Mouse (Mus musculus) effector memory CD4-positive, alpha-beta T cell, adult 5 months (primary cell): ENCODE results near the gene Spin2e. TPM values are rescaled to one million over a fixed set of nuclear protein-coding genes. Genes with fewer than 3 reads are reported as not detected.

Source experiments
- polyA plus RNA-seq: library from polyadenylated mRNA; unstranded; fragments of 100-300 nt; shearing (Covaris generic); gene quantifications from one replicate; pipeline ENCODE4 v1.2.1, GENCODE M21; 2017

Spin2e gene
- polyA plus RNA-seq = not detected

DNA sequence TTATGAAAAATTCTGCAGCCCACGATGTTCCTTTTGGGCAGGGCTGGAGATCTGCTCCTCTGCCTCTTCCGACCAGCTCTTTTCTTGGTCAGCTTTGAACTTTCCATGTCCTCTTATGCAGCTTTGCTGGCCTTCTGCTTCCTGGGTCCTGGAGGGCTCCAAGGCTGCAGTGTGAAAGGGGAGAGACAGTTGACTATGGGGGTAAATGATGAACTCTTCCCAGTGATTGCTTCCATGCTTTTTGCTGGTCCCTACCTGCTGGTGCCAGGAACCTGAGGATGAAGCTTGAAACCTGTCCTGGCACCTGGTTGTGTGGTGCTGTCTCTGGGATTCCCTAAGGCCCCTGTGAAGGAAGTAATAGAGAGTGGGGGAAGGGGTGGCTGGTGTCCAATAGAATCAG is at the start of gene Spin2e:
Gene Spin2e, minus strand, starts transcription at position 101 of the 400 bp plus-strand sequence.

GRCm38 (mm10) chrX:31574183-31574582 is 44.5 kb downstream of the Spin2e start, which contains the start of gene Gm21883:
Gene Gm21883, minus strand, starts transcription at chrX:31574283.

Other genes starting within 250 kb of the Spin2e start
- not detected for gene Btbd35f19, start 235.0 kb downstream of the Spin2e start, polyA plus RNA-seq
- gene Gm21883, start 44.6 kb downstream of the Spin2e start, polyA plus RNA-seq = not detected
- gene Btbd35f25, start 98.2 kb upstream of the Spin2e start, polyA plus RNA-seq = not detected